Mouse (Mus musculus): ENCODE measurements around the gene Bri3. TPM values are rescaled to one million over a fixed set of nuclear protein-coding genes. Genes with fewer than 3 reads are reported as not detected.

Bri3 gene
- polyA plus RNA-seq, 2 experiments: 90.6 to 119 TPM

DNA sequence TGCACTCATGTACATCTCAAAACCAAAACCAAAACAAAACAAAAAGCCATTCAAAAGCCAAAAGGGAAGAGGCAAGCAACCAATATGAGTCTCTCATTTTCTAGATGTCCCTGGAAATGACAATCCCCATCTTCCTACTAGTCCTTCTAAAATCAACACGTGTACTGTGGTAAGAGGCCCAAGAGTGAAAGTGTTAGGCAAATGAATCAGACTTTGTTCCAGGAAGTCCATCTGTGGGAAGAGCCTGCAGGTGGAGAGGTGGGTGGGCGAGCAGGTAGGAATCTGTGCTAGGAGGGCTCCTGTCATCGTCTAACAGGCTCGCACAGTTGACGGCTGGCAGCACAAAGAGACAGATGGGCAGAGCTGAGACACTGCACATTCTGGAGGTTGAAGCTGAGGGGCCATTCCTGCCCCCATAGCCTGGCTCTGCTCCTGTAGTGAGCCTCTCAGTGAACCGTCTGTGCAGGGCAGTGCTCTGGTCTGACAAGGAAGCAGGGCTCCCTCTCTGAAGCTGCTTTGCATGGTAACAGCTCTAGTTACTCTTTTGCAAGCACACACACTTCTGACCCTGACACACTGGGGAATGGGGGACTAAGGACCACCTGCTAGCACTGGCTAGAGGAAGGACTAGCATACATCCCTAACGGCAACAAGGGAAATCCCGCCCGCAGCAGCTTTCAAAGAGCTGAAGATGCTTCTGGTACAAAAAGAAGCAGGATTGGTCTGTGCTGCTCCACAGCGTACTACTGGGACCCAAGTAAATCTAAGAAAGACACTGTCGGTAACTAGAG is 38.4 kb downstream of the Bri3 start:
- no peak overlapping the region for H3K4me3 ChIP-seq (replicated peaks; ENCODE audit: low read length)
- WGBS: 81% methylated on average over 11 of the region's 11 CpGs
- no peak overlapping the region for H3K27ac ChIP-seq (replicated peaks; ENCODE audit: low read depth, low read length)
- H3K27me3 ChIP-seq (ENCODE audit: control insufficient read depth, insufficient read depth, low read length): no peaks in the 10 kb centered on the region
- ATAC-seq (ENCODE audit: low FRiP score, low read depth) (no peak), DNase-seq (ENCODE audit: low spot score) (no peak)
- H3K4me2 ChIP-seq (replicated peaks; ENCODE audit: low read depth, low read length, severe bottlenecking): no peak overlapping the region
- H3K9ac ChIP-seq (ENCODE audit: low read depth, low read length, severe bottlenecking): no peak overlapping the region
- TF ChIP-seq POLR2A (IDR thresholded peaks at IDR 0.05; ENCODE audit: borderline replicate concordance, extremely low read depth, insufficient read depth, insufficient read length): no peak
- H3K36me3 ChIP-seq (ENCODE audit: control insufficient read depth, insufficient read depth, low read length): 0 out of 2 replicates have a peak, but pooled peaks cover 5% of the 10 kb centered on the region
- no peaks in the 10 kb centered on the region for H3K9me3 ChIP-seq (ENCODE audit: control insufficient read depth, low read length)
- no peaks in the 10 kb centered on the region for H3K4me1 ChIP-seq (ENCODE audit: control insufficient read depth, insufficient read depth, low read length)

DNA sequence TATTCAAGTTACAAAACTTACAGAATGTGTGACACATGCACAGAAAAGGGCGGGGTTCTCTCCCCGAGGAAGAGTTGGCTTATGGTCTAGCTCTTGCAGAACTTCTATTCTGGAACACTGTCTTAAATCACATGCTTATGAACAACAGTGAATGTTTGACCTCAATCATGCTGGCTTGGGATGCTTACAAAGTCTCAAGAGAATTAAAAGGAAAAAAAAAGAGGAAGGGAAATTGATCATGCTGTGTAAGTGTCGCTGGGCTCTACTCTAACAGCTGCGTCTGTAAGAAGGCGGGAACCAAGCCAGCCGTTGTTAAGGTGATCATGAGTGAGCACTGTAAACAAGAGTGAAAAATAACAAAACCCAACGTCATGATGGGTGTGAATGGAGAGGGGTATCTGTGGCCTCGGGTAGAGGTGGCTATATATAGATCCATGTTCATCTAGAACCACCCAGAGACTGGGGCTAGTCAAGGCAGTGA is 39.4 kb downstream of the Bri3 start:
- Histone ChIP-seq H3K4me2 (replicated peaks; ENCODE audit: low read depth, low read length, severe bottlenecking) (no peak overlapping the region), H3K4me1 (ENCODE audit: control insufficient read depth, insufficient read depth, low read length) (no peaks in the 10 kb centered on the region), H3K4me3 (replicated peaks; ENCODE audit: low read length) (no peak overlapping the region), H3K27ac (replicated peaks; ENCODE audit: low read depth, low read length) (no peak overlapping the region), H3K9me3 (ENCODE audit: control insufficient read depth, low read length) (no peaks in the 10 kb centered on the region), H3K9ac (ENCODE audit: low read depth, low read length, severe bottlenecking) (no peak overlapping the region), H3K27me3 (ENCODE audit: control insufficient read depth, insufficient read depth, low read length) (no peaks in the 10 kb centered on the region), H3K36me3 (ENCODE audit: control insufficient read depth, insufficient read depth, low read length) (no peaks in the 10 kb centered on the region)
- TF ChIP-seq POLR2A (IDR thresholded peaks at IDR 0.05; ENCODE audit: borderline replicate concordance, extremely low read depth, insufficient read depth, insufficient read length): no peak
- peak; percentile 34; the same call in 1 of the 2 replicates for ATAC-seq (ENCODE audit: low FRiP score, low read depth)
- WGBS: 62% methylated on average over 8 of the region's 8 CpGs
- no peak for DNase-seq (ENCODE audit: low spot score)

DNA sequence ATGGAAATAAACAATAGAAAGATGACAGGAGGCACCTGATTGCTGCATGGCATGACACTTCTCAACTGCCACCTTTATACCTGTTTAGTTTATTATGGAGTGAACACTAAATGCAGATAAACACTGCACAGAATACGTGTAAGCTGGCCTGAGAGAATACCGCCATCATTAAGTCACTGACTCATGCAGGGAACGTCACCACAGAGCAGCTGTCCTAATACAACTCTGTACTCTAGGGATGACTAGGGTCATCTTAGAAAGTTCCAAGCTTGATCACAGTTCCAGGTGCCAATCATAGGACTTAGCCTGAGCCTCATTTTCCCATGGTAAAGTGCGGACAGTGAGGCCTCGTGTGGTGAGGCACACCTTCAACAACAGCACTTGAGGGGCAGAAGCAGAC is 40.4 kb downstream of the Bri3 start:
- no peak overlapping the region for H3K27ac ChIP-seq (replicated peaks; ENCODE audit: low read depth, low read length)
- no peak for ATAC-seq (ENCODE audit: low FRiP score, low read depth)

DNA sequence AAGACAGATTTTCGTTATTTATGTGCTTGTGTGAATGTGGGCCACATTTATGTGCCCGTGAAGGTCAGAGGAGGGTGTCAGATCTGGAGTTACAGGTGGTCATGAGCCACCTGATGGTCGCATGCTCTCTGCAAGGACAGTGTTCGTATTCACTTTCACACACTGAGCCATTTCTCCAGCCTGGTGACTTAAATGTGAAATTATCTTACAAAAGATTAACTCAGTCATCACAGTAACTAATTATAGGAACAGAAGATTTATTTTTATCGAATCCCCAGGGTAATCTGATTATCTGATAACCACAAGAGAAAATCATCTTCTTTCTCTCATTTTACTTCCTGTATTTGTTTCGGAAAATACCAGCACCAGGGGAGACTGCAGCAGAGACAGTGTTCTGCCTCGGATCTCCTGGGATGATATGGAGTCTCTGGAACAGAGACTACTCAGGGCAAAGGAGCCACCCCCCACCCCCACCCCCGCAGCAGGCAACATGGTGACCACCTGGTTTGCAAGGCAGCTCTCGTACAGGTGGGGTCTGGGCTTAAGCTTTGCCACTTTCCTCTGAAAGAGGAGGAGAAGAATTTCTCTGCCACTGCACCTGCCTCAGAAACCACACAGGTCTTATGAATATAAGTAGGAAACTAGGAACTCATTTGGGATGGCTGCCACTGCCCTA is 42.5 kb downstream of the Bri3 start:
- Histone ChIP-seq H3K4me1 (ENCODE audit: control insufficient read depth, insufficient read depth, low read length) (no peaks in the 10 kb centered on the region), H3K4me2 (replicated peaks; ENCODE audit: low read depth, low read length, severe bottlenecking) (no peak overlapping the region), H3K27ac (replicated peaks; ENCODE audit: low read depth, low read length) (no peak overlapping the region), H3K4me3 (replicated peaks; ENCODE audit: low read length) (no peak overlapping the region), H3K27me3 (ENCODE audit: control insufficient read depth, insufficient read depth, low read length) (no peaks in the 10 kb centered on the region), H3K36me3 (ENCODE audit: control insufficient read depth, insufficient read depth, low read length) (no peaks in the 10 kb centered on the region), H3K9me3 (ENCODE audit: control insufficient read depth, low read length) (no peaks in the 10 kb centered on the region), H3K9ac (ENCODE audit: low read depth, low read length, severe bottlenecking) (no peak overlapping the region)
- ATAC-seq (ENCODE audit: low FRiP score, low read depth) (no peak), DNase-seq (ENCODE audit: low spot score) (no peak)
- 72% methylated on average over 9 of the region's 9 CpGs for WGBS
- TF ChIP-seq POLR2A (IDR thresholded peaks at IDR 0.05; ENCODE audit: borderline replicate concordance, extremely low read depth, insufficient read depth, insufficient read length): no peak

More for the DNA sequence above, 40.4 kb downstream of the Bri3 start:
- Histone ChIP-seq H3K9ac (ENCODE audit: low read depth, low read length, severe bottlenecking) (no peak overlapping the region), H3K36me3 (ENCODE audit: control insufficient read depth, insufficient read depth, low read length) (no peaks in the 10 kb centered on the region), H3K4me2 (replicated peaks; ENCODE audit: low read depth, low read length, severe bottlenecking) (no peak overlapping the region), H3K27me3 (ENCODE audit: control insufficient read depth, insufficient read depth, low read length) (no peaks in the 10 kb centered on the region), H3K9me3 (ENCODE audit: control insufficient read depth, low read length) (no peaks in the 10 kb centered on the region), H3K4me3 (replicated peaks; ENCODE audit: low read length) (no peak overlapping the region), H3K4me1 (ENCODE audit: control insufficient read depth, insufficient read depth, low read length) (no peaks in the 10 kb centered on the region)
- DNase-seq (ENCODE audit: low spot score): no peak
- no peak for TF ChIP-seq POLR2A (IDR thresholded peaks at IDR 0.05; ENCODE audit: borderline replicate concordance, extremely low read depth, insufficient read depth, insufficient read length)
- 83% methylated on average over 5 of the region's 5 CpGs for WGBS

DNA sequence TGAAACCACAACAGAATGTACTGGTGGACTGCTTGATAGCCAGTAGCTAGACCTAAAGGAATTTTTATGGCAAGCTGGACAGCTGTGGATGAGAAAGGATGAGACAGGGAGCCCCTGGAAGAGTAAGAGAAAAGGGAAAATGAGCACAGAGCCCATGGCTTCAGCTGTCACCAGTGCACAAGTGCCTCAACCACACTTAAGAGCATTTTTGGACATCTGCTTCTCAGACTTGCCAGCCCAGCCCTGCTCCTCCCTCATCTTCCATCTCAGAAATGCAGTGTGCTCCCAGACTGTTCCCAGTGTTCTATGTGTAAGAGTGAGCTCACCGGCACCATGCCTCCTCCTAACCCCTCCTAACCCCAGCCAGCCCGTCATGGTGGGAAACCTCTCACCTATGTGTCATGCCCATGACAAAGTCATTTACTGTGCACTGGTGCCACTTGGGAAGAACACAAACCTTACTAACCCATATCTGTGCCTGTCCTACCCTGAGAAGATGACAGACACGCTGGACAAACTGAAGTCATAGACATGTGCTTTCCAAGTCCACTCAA is 43.1 kb downstream of the Bri3 start:
- H3K4me2 ChIP-seq (replicated peaks; ENCODE audit: low read depth, low read length, severe bottlenecking): no peak overlapping the region
- H3K9ac ChIP-seq (ENCODE audit: low read depth, low read length, severe bottlenecking): no peak overlapping the region
- WGBS: 80% methylated on average over 3 of the region's 3 CpGs
- 0 out of 2 replicates have a peak, but pooled peaks have one; percentile 45 for ATAC-seq (ENCODE audit: low FRiP score, low read depth)
- H3K36me3 ChIP-seq (ENCODE audit: control insufficient read depth, insufficient read depth, low read length): no peaks in the 10 kb centered on the region
- no peaks in the 10 kb centered on the region for H3K27me3 ChIP-seq (ENCODE audit: control insufficient read depth, insufficient read depth, low read length)
- no peak for DNase-seq (ENCODE audit: low spot score)
- no peaks in the 10 kb centered on the region for H3K9me3 ChIP-seq (ENCODE audit: control insufficient read depth, low read length)
- H3K27ac ChIP-seq (replicated peaks; ENCODE audit: low read depth, low read length): no peak overlapping the region
- H3K4me1 ChIP-seq (ENCODE audit: control insufficient read depth, insufficient read depth, low read length): no peaks in the 10 kb centered on the region
- TF ChIP-seq POLR2A (IDR thresholded peaks at IDR 0.05; ENCODE audit: borderline replicate concordance, extremely low read depth, insufficient read depth, insufficient read length): no peak
- H3K4me3 ChIP-seq (replicated peaks; ENCODE audit: low read length): no peak overlapping the region
